Mouse (Mus musculus) kidney, adult 2 months (tissue): ENCODE data around the gene C2cd5.

Source experiments
- CTCF ChIP-seq: fragments of 200-500 bp; conservative IDR thresholded peaks from 2 replicates; pipeline ENCODE4 v1.5.1; 2011; ENCODE audit warnings: low read depth, mild to moderate bottlenecking, control low read depth, low read length, moderate library complexity, mixed read lengths; ENCODE audit not compliant: insufficient read depth, insufficient read length
- POLR2A ChIP-seq: fragments of 200-500 bp; IDR thresholded peaks from one replicate; pipeline ENCODE4 v1.6.1; 2011; ENCODE audit warnings: low read depth, low read length, control low read depth

DNA sequence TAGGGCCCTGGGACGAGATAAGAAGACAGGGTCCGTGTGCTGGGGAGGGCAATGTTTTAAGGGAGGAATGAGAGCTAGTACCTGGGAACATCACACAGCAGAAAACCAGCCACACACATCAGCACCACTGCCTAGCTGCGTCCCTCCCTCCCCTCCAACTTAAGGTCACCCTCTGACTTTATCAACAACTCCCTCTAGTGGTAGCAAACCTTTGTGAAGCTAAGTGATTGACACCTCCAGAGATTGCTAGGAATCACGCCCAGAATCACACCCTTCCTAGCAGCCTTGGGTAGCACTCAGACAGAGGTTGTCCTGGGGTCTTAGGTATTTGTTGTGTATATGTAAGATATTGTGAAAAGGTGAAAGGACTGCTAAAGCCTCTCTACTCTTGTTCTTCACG, 79.3 kb downstream of the C2cd5 start:
- TF ChIP-seq CTCF (peak; percentile 57), POLR2A (no peak)
